Mouse (Mus musculus) brain, embryonic 18.5 days (tissue): ENCODE results near the gene Hsd3b4.
"Not testable (repeated sequence)": the region's sequence is repeated elsewhere in the genome, so short reads cannot be mapped to it uniquely, and the experiment has no call there.

Experiments used
- DNase-seq: peaks from one replicate; pipeline ENCODE4 v3.0.0-alpha.2; 2012; ENCODE audit warnings: low read depth, low spot score

Gene Hsd3b4

DNA sequence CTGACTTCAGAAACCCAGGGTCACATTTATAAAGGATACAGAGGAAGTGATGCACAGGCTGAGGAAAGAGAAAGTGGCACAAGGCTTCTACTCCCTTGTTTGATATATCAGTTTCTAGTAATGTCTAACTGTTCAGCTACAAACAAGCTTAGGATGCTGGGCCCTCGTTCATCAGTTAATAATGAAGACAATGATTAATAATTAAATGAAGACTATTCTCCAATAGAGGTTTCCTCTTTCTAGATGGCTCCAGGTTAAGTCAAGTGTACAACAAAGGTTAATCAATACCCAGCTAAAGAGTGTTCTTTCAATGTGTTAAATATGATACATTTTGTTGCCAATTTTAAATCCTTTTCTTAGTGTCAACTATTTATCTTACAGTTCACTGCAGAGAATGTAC, at the start of gene Hsd3b4:
Hsd3b4 (minus strand) TSS at position 101 of the 400 bp plus-strand sequence.
- not testable (repeated sequence) for DNase-seq

DNA sequence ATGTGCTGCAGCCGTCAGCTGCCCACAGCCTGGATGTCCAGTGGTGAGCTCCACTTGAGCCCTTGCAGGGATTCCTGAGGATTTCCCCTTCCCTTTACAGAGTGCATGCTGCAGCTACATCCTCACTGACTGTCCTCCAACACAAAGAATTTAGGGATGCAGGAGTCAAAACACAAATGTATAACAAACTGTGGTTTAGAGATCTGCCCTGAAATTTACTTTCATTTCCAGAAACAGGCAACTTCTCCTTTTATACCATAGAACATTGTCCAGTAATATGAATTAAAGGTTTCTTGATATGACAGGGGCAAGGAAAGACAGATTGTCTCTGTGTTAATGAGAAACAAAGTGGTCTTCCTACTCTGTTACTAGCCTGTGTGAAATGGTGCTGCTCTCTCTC, 40.5 kb upstream of the Hsd3b4 start:
- DNase-seq = not testable (repeated sequence)

DNA sequence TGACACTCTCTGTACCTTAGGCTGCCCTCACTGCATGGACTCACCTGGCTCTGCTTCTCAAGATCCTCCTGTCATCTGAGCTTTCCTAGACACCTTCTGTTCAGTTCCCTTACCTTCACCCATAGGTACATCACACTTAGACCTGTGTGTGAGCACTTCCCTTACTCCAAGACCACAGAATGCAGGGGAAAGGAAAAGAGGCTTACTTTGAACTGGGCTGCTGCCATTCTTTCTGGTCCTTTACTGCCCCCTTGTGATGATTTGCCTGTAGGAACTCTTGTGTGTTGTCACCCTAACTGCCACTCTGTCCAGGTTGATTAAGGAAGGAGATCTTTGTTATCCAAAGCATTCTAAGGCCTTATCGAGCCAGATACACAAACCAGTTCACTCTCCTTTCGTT, 39.9 kb upstream of the Hsd3b4 start:
- not testable (repeated sequence) for DNase-seq

DNA sequence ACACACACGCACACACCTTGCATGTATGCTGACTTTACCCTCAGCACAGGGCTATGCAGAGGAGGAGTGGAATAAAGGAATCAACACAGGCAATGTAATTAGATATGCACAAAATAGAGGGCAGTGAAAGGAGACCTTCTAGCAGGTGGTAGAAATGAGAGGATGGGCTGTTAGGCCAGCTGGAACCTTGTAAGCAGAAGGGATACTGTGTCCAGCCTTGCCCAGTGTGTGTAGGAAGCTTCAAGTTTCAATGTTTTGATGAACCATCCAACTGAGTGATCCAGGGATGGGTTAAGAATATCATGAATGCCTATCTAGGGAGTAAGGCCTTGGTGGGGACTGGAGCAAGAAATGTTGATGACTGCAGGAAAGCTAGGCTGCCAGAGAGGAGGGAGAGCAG, 38.2 kb upstream of the Hsd3b4 start:
- not testable (repeated sequence) for DNase-seq

DNA sequence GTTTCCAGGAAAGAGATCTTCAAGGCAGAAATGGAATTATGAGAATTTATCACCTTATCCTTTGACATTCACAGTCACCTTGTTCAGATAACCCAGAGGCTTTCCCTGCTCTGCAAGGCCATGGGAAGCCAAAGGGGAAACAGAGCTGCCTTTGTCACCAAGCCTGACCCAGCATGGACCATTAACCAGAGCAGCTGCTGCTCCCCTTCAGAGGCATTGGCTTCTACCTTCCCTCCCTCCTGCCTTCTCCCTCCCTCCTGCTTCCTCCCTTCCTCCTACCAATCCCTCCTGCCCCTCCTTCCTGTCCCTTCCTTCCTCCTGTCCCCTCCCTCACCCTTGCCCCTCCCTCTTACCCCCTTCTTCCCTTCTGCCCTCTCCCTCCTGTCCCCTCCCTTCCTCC, 37.3 kb upstream of the Hsd3b4 start:
- DNase-seq = not testable (repeated sequence)

DNA sequence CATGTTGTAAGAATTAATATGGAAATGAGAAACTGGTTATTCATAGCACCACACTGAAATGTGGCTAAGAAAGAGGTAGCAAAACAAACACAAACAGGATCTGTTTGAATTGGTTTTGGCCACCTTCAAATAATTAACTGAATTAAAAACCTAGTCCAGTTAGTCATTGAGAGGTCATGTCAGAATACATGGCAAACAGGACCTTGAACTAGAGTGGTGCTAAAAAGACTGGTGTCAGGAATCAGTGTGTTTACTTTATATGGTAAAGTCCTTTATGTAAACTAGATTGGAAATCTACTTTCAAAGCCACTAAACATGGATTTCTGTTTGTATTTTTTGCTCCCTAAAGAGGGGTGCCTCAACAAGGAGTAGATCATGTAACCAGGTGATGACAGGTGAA, 14.7 kb upstream of the Hsd3b4 start:
- not testable (repeated sequence) for DNase-seq

DNA sequence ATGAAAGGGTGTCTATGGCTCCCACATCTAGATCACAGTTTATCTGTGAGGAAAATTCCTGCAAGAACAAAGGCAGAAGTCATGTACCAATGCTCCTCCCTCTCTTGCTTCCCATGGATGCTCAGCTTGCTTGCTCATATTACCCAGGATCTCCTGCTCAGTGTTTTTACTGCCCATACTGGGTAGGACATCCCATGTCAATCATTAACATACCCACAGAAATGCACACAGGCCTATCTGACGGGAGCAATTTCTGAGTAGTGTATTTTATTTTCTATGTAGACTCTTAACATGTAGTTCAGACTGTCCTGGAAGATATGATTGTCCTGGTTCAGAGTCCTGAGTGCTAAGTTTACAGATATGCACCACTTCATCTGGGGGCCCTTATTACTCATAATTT, 14.2 kb upstream of the Hsd3b4 start:
- DNase-seq = not testable (repeated sequence)

DNA sequence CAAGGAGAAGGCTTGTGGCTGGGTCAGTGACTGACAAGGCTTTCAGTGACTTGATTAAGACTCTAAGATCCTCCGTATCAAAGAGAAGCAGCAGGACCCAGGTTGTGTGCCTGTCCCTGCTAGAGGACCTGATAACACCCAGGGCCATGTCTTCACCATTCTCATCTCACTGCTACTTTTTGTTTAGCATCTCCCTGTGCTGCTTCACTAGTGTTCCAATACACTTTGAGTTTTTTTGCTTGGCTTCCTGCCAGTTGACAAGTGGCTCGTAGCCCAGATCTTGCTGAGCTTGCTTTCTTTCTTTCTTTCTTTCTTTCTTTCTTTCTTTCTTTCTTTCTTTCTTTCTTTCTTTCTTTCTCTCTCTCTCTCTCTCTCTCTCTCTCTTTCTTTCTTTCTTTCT, 12.5 kb upstream of the Hsd3b4 start:
- DNase-seq = not testable (repeated sequence)

DNA sequence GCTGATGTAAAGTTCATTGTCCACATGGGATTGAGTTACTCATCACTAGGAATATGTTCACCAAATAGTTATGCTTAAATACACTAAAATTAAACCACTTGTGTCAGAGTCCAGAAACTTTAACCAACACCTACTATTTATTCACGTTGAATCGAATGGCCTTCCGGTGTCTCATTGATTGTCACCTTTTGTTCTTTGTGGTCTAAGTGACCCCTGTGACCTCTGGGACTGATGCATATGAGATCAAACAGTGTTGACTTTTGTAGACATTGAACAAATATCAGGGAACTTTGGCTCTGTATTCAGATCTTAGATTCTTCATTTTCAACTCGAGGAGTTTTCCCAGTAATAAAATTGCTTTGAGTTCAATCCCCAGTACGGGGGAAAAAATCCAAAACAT, 3.1 kb downstream of the Hsd3b4 start:
- DNase-seq = not testable (repeated sequence)

DNA sequence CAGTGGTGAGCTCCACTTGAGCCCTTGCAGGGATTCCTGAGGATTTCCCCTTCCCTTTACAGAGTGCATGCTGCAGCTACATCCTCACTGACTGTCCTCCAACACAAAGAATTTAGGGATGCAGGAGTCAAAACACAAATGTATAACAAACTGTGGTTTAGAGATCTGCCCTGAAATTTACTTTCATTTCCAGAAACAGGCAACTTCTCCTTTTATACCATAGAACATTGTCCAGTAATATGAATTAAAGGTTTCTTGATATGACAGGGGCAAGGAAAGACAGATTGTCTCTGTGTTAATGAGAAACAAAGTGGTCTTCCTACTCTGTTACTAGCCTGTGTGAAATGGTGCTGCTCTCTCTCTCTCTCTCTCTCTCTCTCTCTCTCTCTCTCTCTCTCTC, 12.9 kb downstream of the Hsd3b4 start:
- DNase-seq = not testable (repeated sequence)

DNA sequence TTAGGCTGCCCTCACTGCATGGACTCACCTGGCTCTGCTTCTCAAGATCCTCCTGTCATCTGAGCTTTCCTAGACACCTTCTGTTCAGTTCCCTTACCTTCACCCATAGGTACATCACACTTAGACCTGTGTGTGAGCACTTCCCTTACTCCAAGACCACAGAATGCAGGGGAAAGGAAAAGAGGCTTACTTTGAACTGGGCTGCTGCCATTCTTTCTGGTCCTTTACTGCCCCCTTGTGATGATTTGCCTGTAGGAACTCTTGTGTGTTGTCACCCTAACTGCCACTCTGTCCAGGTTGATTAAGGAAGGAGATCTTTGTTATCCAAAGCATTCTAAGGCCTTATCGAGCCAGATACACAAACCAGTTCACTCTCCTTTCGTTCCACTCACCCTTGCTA, 13.6 kb downstream of the Hsd3b4 start:
- DNase-seq = not testable (repeated sequence)

DNA sequence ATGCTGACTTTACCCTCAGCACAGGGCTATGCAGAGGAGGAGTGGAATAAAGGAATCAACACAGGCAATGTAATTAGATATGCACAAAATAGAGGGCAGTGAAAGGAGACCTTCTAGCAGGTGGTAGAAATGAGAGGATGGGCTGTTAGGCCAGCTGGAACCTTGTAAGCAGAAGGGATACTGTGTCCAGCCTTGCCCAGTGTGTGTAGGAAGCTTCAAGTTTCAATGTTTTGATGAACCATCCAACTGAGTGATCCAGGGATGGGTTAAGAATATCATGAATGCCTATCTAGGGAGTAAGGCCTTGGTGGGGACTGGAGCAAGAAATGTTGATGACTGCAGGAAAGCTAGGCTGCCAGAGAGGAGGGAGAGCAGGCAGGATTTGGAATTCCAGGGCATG, 15.3 kb downstream of the Hsd3b4 start:
- DNase-seq = not testable (repeated sequence)

DNA sequence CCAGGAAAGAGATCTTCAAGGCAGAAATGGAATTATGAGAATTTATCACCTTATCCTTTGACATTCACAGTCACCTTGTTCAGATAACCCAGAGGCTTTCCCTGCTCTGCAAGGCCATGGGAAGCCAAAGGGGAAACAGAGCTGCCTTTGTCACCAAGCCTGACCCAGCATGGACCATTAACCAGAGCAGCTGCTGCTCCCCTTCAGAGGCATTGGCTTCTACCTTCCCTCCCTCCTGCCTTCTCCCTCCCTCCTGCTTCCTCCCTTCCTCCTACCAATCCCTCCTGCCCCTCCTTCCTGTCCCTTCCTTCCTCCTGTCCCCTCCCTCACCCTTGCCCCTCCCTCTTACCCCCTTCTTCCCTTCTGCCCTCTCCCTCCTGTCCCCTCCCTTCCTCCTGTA, 16.1 kb downstream of the Hsd3b4 start:
- DNase-seq = not testable (repeated sequence)

DNA sequence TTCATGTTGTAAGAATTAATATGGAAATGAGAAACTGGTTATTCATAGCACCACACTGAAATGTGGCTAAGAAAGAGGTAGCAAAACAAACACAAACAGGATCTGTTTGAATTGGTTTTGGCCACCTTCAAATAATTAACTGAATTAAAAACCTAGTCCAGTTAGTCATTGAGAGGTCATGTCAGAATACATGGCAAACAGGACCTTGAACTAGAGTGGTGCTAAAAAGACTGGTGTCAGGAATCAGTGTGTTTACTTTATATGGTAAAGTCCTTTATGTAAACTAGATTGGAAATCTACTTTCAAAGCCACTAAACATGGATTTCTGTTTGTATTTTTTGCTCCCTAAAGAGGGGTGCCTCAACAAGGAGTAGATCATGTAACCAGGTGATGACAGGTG, 38.8 kb downstream of the Hsd3b4 start:
- DNase-seq = not testable (repeated sequence)

DNA sequence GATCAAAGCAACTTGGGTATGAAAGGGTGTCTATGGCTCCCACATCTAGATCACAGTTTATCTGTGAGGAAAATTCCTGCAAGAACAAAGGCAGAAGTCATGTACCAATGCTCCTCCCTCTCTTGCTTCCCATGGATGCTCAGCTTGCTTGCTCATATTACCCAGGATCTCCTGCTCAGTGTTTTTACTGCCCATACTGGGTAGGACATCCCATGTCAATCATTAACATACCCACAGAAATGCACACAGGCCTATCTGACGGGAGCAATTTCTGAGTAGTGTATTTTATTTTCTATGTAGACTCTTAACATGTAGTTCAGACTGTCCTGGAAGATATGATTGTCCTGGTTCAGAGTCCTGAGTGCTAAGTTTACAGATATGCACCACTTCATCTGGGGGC, 39.3 kb downstream of the Hsd3b4 start:
- DNase-seq = not testable (repeated sequence)

DNA sequence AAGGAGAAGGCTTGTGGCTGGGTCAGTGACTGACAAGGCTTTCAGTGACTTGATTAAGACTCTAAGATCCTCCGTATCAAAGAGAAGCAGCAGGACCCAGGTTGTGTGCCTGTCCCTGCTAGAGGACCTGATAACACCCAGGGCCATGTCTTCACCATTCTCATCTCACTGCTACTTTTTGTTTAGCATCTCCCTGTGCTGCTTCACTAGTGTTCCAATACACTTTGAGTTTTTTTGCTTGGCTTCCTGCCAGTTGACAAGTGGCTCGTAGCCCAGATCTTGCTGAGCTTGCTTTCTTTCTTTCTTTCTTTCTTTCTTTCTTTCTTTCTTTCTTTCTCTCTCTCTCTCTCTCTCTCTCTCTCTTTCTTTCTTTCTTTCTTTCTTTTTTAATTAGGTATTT, 41.0 kb downstream of the Hsd3b4 start:
- not testable (repeated sequence) for DNase-seq

DNA sequence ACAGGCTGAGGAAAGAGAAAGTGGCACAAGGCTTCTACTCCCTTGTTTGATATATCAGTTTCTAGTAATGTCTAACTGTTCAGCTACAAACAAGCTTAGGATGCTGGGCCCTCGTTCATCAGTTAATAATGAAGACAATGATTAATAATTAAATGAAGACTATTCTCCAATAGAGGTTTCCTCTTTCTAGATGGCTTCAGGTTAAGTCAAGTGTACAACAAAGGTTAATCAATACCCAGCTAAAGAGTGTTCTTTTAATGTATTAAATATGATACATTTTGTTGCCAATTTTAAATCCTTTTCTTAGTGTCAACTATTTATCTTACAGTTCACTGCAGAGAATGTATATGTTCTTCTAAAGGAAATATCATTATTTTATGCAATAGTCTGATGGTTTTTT, 53.3 kb downstream of the Hsd3b4 start, which contains the start of gene Gm4450:
Gm4450 (minus strand) TSS at position 101 of the 400 bp plus-strand sequence.
- not testable (repeated sequence) for DNase-seq

DNA sequence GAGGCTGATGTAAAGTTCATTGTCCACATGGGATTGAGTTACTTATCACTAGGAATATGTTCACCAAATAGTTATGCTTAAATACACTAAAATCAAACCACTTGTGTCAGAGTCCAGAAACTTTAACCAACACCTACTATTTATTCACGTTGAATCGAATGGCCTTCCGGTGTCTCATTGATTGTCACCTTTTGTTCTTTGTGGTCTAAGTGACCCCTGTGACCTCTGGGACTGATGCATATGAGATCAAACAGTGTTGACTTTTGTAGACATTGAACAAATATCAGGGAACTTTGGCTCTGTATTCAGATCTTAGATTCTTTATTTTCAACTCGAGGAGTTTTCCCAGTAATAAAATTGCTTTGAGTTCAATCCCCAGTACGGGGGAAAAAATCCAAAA, 56.5 kb downstream of the Hsd3b4 start:
- not testable (repeated sequence) for DNase-seq
